Mouse (Mus musculus) MEL (cell line): ENCODE results near the gene Arnt. TPM values are rescaled to one million over a fixed set of nuclear protein-coding genes. Genes with fewer than 3 reads are reported as not detected.

Source experiments
- DNase-seq: peaks from one replicate; pipeline ENCODE4 v3.0.0; 2011; ENCODE audit warnings: low read depth, low spot score
- H3K27ac ChIP-seq: 2 replicates; pipeline ENCODE4 v1.5.1; 2012; ENCODE audit warnings: low read depth, mild to moderate bottlenecking, control low read depth, low read length, moderate library complexity; ENCODE audit not compliant: control insufficient read depth
- H3K27me3 ChIP-seq, 2 experiments: fragments of 150-350 bp in 1 of 2; sonication (generic) in 1 of 2; 2 replicates each; pipeline ENCODE4 v1.6.1; 2012; ENCODE audit warnings: low read length in 2 of 2, mild to moderate bottlenecking in 2 of 2, improper control_type of control experiment in 1 of 2, moderate library complexity in 1 of 2; ENCODE audit not compliant: insufficient read depth in 2 of 2, control insufficient read depth in 1 of 2
- H3K36me3 ChIP-seq, 2 experiments: 2 replicates each; pipeline ENCODE4 v1.6.1; 2012 to 2014; ENCODE audit warnings: low read length in 2 of 2, improper control_type of control experiment in 1 of 2, inconsistent platforms in 1 of 2, mild to moderate bottlenecking in 1 of 2; ENCODE audit not compliant: insufficient read depth in 2 of 2, control insufficient read depth in 1 of 2
- H3K4me1 ChIP-seq, 2 experiments: fragments of 150-350 bp in 1 of 2; sonication (generic) in 1 of 2; 2 replicates each; pipeline ENCODE4 v1.6.1; 2012; ENCODE audit warnings: low read length in 2 of 2, improper control_type of control experiment in 1 of 2, mild to moderate bottlenecking in 1 of 2; ENCODE audit not compliant: insufficient read depth in 2 of 2, control insufficient read depth in 1 of 2
- H3K4me3 ChIP-seq, 2 experiments: fragments of 150-350 bp in 1 of 2; sonication (generic) in 1 of 2; 2 replicates each; pipeline ENCODE4 v1.5.1; 2012; ENCODE audit warnings: low read depth in 2 of 2, low read length in 2 of 2, mild to moderate bottlenecking in 2 of 2, moderate library complexity in 2 of 2, control low read depth in 1 of 2, improper control_type of control experiment in 1 of 2; ENCODE audit not compliant: control insufficient read depth in 1 of 2, insufficient read depth in 1 of 2
- H3K79me2 ChIP-seq: 2 replicates; pipeline ENCODE4 v1.6.1; 2012; ENCODE audit warnings: mild to moderate bottlenecking, low read length, moderate library complexity; ENCODE audit not compliant: control insufficient read depth, poor library complexity, insufficient read depth
- H3K9ac ChIP-seq: 2 replicates; pipeline ENCODE4 v1.6.1; 2012; ENCODE audit warnings: low read depth, mild to moderate bottlenecking, control low read depth, low read length, moderate library complexity; ENCODE audit not compliant: control insufficient read depth, poor library complexity, severe bottlenecking
- H3K9me3 ChIP-seq: fragments of 150-350 bp; sonication (generic); replicated peaks from 2 replicates; pipeline ENCODE4 v1.6.1; 2012; ENCODE audit warnings: mild to moderate bottlenecking, low read length, improper control_type of control experiment, moderate library complexity; ENCODE audit not compliant: insufficient read depth
- BHLHE40 ChIP-seq: IDR thresholded peaks from 2 replicates; pipeline ENCODE4 v1.6.1; 2012; ENCODE audit warnings: low read depth, mild to moderate bottlenecking, inconsistent platforms, low read length, improper control_type of control experiment, borderline replicate concordance
- CHD1 ChIP-seq: IDR thresholded peaks from 2 replicates; pipeline ENCODE4 v1.6.1; 2012; ENCODE audit warnings: low read depth, mild to moderate bottlenecking, inconsistent platforms, low read length, improper control_type of control experiment
- EP300 ChIP-seq, 2 experiments: IDR thresholded peaks; 2 replicates each; pipeline ENCODE4 v1.6.1; 2011; ENCODE audit warnings: improper control_type of control experiment in 2 of 2, low read length in 2 of 2, low read depth in 1 of 2, mild to moderate bottlenecking in 1 of 2
- GATA1 ChIP-seq: IDR thresholded peaks from 2 replicates; pipeline ENCODE4 v1.6.1; 2011; ENCODE audit warnings: low read depth, low read length, improper control_type of control experiment
- HCFC1 ChIP-seq: IDR thresholded peaks from 2 replicates; pipeline ENCODE4 v1.6.1; 2012; ENCODE audit warnings: low read depth, mild to moderate bottlenecking, inconsistent platforms, low read length, improper control_type of control experiment, moderate library complexity
- JUND ChIP-seq: IDR thresholded peaks from 2 replicates; pipeline ENCODE4 v1.6.1; 2011; ENCODE audit warnings: low read depth, mild to moderate bottlenecking, improper control_type of control experiment, low read length
- KAT2A ChIP-seq: conservative IDR thresholded peaks from 2 replicates; pipeline ENCODE4 v1.6.1; 2012; ENCODE audit warnings: low read depth, low read length, improper control_type of control experiment, inconsistent platforms
- MAFK ChIP-seq: IDR thresholded peaks from 2 replicates; pipeline ENCODE4 v1.6.1; 2011; ENCODE audit warnings: low read depth, mild to moderate bottlenecking, low read length, improper control_type of control experiment, borderline replicate concordance
- MAX ChIP-seq: IDR thresholded peaks from 2 replicates; pipeline ENCODE4 v1.6.1; 2011; ENCODE audit warnings: low read length, improper control_type of control experiment
- MXI1 ChIP-seq: IDR thresholded peaks from 2 replicates; pipeline ENCODE4 v1.6.1; 2011; ENCODE audit warnings: mild to moderate bottlenecking, low read depth, low read length, improper control_type of control experiment
- MYB ChIP-seq: IDR thresholded peaks from 2 replicates; pipeline ENCODE4 v1.6.1; 2011; ENCODE audit warnings: mild to moderate bottlenecking, low read depth, low read length, improper control_type of control experiment
- MYC ChIP-seq: IDR thresholded peaks from 2 replicates; pipeline ENCODE4 v1.6.1; 2011; ENCODE audit warnings: low read depth, mild to moderate bottlenecking, low read length, improper control_type of control experiment, moderate library complexity
- NRF1 ChIP-seq: IDR thresholded peaks from 2 replicates; pipeline ENCODE4 v1.6.1; 2014; ENCODE audit warnings: low read depth, mild to moderate bottlenecking, inconsistent platforms, low read length, improper control_type of control experiment, moderate library complexity; ENCODE audit not compliant: poor library complexity, insufficient read depth, severe bottlenecking
- POLR2AphosphoS2 ChIP-seq: IDR thresholded peaks from 2 replicates; pipeline ENCODE4 v1.6.1; 2011; ENCODE audit warnings: low read length, improper control_type of control experiment
- POLR2AphosphoS5 ChIP-seq: IDR thresholded peaks from 2 replicates; pipeline ENCODE4 v1.6.1; 2012; ENCODE audit warnings: low read depth, borderline replicate concordance, mild to moderate bottlenecking, inconsistent platforms, low read length, moderate library complexity, mixed read lengths
- SIN3A ChIP-seq: IDR thresholded peaks from 2 replicates; pipeline ENCODE4 v1.6.1; 2012; ENCODE audit warnings: low read length, improper control_type of control experiment, inconsistent platforms
- TBP ChIP-seq: IDR thresholded peaks from 2 replicates; pipeline ENCODE4 v1.8.0; 2011; ENCODE audit warnings: low read depth, low read length, improper control_type of control experiment
- USF1 ChIP-seq: IDR thresholded peaks from 2 replicates; pipeline ENCODE4 v1.6.1; 2014; ENCODE audit warnings: low read depth, mild to moderate bottlenecking, inconsistent platforms, low read length, improper control_type of control experiment, moderate library complexity
- USF2 ChIP-seq, 2 experiments: IDR thresholded peaks; 2 replicates each; pipeline ENCODE4 v1.6.1; 2011 to 2012; ENCODE audit warnings: improper control_type of control experiment in 2 of 2, low read length in 2 of 2, borderline replicate concordance in 1 of 2, inconsistent platforms in 1 of 2, low read depth in 1 of 2, mild to moderate bottlenecking in 1 of 2; ENCODE audit not compliant: insufficient read depth in 1 of 2
- ZC3H11A ChIP-seq: IDR thresholded peaks from 2 replicates; pipeline ENCODE4 v1.6.1; 2012; ENCODE audit warnings: low read depth, mild to moderate bottlenecking, inconsistent platforms, low read length, improper control_type of control experiment
- ZKSCAN1 ChIP-seq: IDR thresholded peaks from 2 replicates; pipeline ENCODE4 v1.6.1; 2012; ENCODE audit warnings: low read depth, mild to moderate bottlenecking, inconsistent platforms, low read length, improper control_type of control experiment, moderate library complexity
- ZMIZ1 ChIP-seq: IDR thresholded peaks from 2 replicates; pipeline ENCODE4 v1.6.1; 2012; ENCODE audit warnings: low read depth, mild to moderate bottlenecking, inconsistent platforms, low read length, improper control_type of control experiment, moderate library complexity
- polyA plus RNA-seq, 2 experiments: library from polyadenylated mRNA; stranded (reverse) in 1 of 2; unstranded in 1 of 2; fragments of >175 nt in 1 of 2; fragments of >200 nt in 1 of 2; gene quantifications; 2 replicates each; pipeline versions ENCODE4 v1.2.1 to v1.2.4; 2012; ENCODE audit warnings: low replicate concordance in 2 of 2, low read depth in 1 of 2; ENCODE audit not compliant: insufficient read length in 2 of 2, insufficient read depth in 1 of 2, missing spikeins in 1 of 2
- total RNA-seq: library from RNA; depleted of rRNA; stranded (reverse); fragments of 300-350 nt; gene quantifications from 2 replicates; pipeline ENCODE4 v1.2.3, GENCODE M21; 2012

Arnt gene
- total and polyA plus RNA-seq, 3 experiments, result 16.4 to 90.7 (median 62.4) TPM

- peaks cover 10 to 17% of the 10 kb centered on the region in 2 experiments for H3K27me3 ChIP-seq
- H3K36me3 ChIP-seq, result peaks cover 0 to 17% of the 10 kb centered on the region in 2 experiments; a peak in 2 of 4 replicates
- no peak for DNase-seq
- H3K79me2 ChIP-seq, result no peaks in the 10 kb centered on the region
- no peak overlapping the region for H3K4me3 ChIP-seq
- no peak overlapping the region for H3K9ac ChIP-seq
- H3K27ac ChIP-seq, result no peak overlapping the region
- TF ChIP-seq MAFK, result peak; percentile 61; the same call in 1 of the 2 replicates
- TF ChIP-seq MYC, result no peak
- TF ChIP-seq MYB, result no peak
- TF ChIP-seq USF1, result no peak
- TF ChIP-seq EP300 (IDR thresholded peaks at IDR 0.05; ENCODE audit: low read depth in 1 of 2, low read length in 2 of 2), result no peak
- TF ChIP-seq, all 39 proteins: peak for 1
- Histone ChIP-seq H3K9me3 (no peaks in the 10 kb centered on the region), H3K4me1 (peaks cover 6 to 22% of the 10 kb centered on the region in 2 experiments)
Measured at GRCm38 (mm10) chr3:95523662-95524061, 89.5 kb downstream of the Arnt start.

GRCm38 (mm10) chr3:95524673-95525072 is 90.5 kb downstream of the Arnt start:
- H3K36me3 ChIP-seq, result peaks cover 0 to 9% of the 10 kb centered on the region in 2 experiments; a peak in 2 of 4 replicates
- H3K4me3 ChIP-seq, result no peak overlapping the region
- H3K9ac ChIP-seq, result no peak overlapping the region
- DNase-seq, result no peak
- no peaks in the 10 kb centered on the region for H3K9me3 ChIP-seq
- peaks cover 10 to 17% of the 10 kb centered on the region in 2 experiments for H3K27me3 ChIP-seq
- H3K27ac ChIP-seq, result no peak overlapping the region
- TF ChIP-seq ZKSCAN1, result no peak
- no peak for TF ChIP-seq MXI1
- no peak for TF ChIP-seq NRF1
- no peak for TF ChIP-seq ZC3H11A
- peaks cover 2 to 16% of the 10 kb centered on the region in 2 experiments; a peak in 3 of 4 replicates for H3K4me1 ChIP-seq
- no peaks in the 10 kb centered on the region for H3K79me2 ChIP-seq

GRCm38 (mm10) chr3:95526111-95526510 is 91.9 kb downstream of the Arnt start:
- Histone ChIP-seq H3K27ac (no peak overlapping the region), H3K9me3 (no peaks in the 10 kb centered on the region), H3K9ac (no peak overlapping the region), H3K79me2 (no peaks in the 10 kb centered on the region), H3K4me3 (no peak overlapping the region), H3K27me3 (peaks cover 10 to 17% of the 10 kb centered on the region in 2 experiments), H3K4me1 (peaks cover 2 to 8% of the 10 kb centered on the region in 2 experiments; a peak in 3 of 4 replicates), H3K36me3 (peaks cover 0 to 4% of the 10 kb centered on the region in 2 experiments; a peak in 1 of 4 replicates)
- DNase-seq, result no peak
- TF ChIP-seq USF2 (IDR thresholded peaks at IDR 0.05; ENCODE audit: borderline replicate concordance in 1 of 2, insufficient read depth in 1 of 2, low read depth in 1 of 2, low read length in 2 of 2) (no peak), HCFC1 (no peak), MAX (no peak), POLR2AphosphoS2 (no peak), POLR2AphosphoS5 (no peak), ZMIZ1 (no peak), GATA1 (no peak), BHLHE40 (no peak), TBP (no peak), JUND (no peak), CHD1 (no peak), ZC3H11A (no peak), MXI1 (no peak), SIN3A (no peak), KAT2A (no peak)
